Mouse (Mus musculus): ENCODE data around the gene Gm44973.

DNA sequence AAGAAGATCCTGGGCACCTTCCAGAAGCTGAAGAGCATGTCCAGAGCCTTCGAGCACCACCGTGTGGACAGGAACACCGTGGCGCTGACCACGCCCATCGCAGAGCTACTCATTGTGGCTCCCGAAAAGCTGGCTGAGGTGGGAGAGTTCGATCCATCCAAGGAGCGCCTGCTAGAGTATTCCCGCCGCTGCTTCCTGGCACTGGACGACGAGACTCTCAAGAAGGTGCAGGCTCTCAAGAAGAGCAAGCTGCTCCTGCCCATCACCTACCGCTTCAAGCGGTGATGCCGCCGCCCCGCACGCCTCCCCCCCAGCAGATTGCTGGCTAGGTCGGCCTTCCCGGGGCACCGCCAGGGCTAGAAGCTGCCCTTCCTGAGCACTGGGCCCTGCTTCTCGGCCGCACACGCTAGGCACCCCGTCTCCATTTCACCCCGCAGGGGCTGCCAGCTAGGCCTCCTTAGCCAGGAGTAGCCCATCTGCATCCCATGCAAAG lies 45.0 kb downstream of the Gm44973 start:
- no peak for TF ChIP-seq EP300 (optimal IDR thresholded peaks at IDR 0.05)
- peak; percentile 87 for TF ChIP-seq CTCF (IDR thresholded peaks at IDR 0.05; ENCODE audit: low read depth)
